Mouse (Mus musculus): ENCODE data around the gene Il1rl1.

DNA sequence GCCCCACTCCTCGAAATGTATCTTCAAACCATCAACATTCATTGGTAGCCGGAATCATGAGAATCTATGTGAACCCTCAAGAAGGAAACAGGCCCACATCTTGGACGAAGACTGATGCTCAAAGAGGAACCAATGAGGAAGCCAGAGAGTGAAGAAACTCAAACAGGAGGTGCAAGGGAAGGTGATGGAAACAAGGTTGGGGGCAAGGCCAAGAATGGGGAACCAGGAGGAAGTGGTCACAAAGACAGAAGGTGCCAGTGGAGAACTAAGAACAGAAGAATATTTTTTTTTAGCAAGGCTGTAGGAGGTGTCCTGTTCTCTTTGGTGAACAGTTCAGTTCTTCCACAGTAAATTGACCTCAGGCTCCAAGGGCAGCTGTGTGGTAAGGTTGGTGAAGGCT is 38.0 kb upstream of the Il1rl1 start:
- no peak for TF ChIP-seq CTCF (IDR thresholded peaks at IDR 0.05; ENCODE audit: control insufficient read depth, insufficient read depth, low read length)
- TF ChIP-seq POLR2A (IDR thresholded peaks at IDR 0.05; ENCODE audit: borderline replicate concordance, control insufficient read depth, low read depth, low read length), result no peak
